Mouse (Mus musculus): ENCODE measurements around the gene Gdi1. TPM values are rescaled to one million over a fixed set of nuclear protein-coding genes. Genes with fewer than 3 reads are reported as not detected.
"Not testable (repeated sequence)": the region's sequence is repeated elsewhere in the genome, so short reads cannot be mapped to it uniquely, and the experiment has no call there.

Gdi1 gene
- polyA plus RNA-seq, 1 experiment = 212 TPM

DNA sequence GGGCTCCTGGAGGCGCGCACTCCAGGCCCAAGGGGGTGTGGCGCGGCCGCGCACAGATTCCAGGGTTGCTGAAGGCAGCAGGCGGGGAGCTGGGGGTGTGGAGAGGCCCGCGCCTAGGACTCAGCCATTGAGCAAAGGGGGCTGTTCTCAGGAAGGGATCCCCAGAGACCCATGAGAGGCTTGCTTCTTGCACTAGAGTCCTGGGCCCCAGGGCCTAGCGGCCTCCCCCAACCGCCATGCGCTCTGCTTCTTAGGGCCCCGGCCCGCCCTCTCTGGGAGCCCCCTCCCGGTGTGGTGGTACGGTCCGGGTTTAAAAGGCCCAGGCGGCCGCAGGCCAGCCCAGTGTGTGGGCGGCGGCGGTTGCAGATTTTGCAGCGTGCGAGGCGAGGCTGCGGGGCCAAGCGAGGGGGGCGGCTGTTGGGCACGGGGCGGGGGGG, 23.9 kb downstream of the Gdi1 start, which contains the start of gene Plxna3:
Gene Plxna3 (plus strand): TSS at position 342 of the 437 bp plus-strand sequence.
- WGBS = 31% methylated on average over 30 of the region's 30 CpGs
- peak within 1 kb of the TSS; percentile 55 for H3K4me3 ChIP-seq (replicated peaks; ENCODE audit: extremely low read depth, low read depth, low read length)
- TF ChIP-seq POLR2A (IDR thresholded peaks at IDR 0.05; ENCODE audit: borderline replicate concordance, extremely low read depth, low read depth, low read length) (no peak), CTCF (IDR thresholded peaks at IDR 0.05; ENCODE audit: insufficient read depth, low read length) (no peak)
- H3K4me1 ChIP-seq (ENCODE audit: control insufficient read depth, insufficient read depth, low read length) = no peaks in the 10 kb centered on the region
- DNase-seq = peak; percentile 70

DNA sequence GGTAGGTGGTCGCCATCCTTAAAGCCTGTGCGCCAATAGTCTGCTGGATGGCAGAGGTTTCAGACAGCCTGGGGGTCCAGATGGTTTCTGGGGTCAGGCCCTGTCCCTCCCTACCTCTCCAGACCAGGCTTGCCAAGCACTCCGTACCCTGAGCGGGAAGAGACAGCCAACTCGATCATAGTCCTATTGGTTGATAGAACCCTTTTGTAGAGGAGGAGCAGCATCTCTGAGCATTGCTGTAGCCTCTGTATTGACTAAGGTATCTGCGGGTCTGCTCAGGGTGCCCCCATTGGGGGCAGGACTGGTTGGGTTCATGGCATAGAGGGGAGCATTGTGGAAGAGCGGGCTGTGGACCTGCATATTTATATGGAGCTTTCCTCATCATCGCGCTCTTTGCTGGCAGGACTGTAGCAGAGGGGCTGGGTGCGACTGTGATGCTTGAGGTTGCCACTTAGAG, 24.4 kb downstream of the Gdi1 start:
- no peak for DNase-seq
- Histone ChIP-seq H3K4me1 (ENCODE audit: control insufficient read depth, insufficient read depth, low read length) (no peaks in the 10 kb centered on the region), H3K4me3 (replicated peaks; ENCODE audit: extremely low read depth, low read depth, low read length) (peak overlapping the region; percentile 55)
- TF ChIP-seq CTCF (IDR thresholded peaks at IDR 0.05; ENCODE audit: insufficient read depth, low read length) (no peak), POLR2A (IDR thresholded peaks at IDR 0.05; ENCODE audit: borderline replicate concordance, extremely low read depth, low read depth, low read length) (no peak)
- 36% methylated on average over 10 of the region's 10 CpGs for WGBS

DNA sequence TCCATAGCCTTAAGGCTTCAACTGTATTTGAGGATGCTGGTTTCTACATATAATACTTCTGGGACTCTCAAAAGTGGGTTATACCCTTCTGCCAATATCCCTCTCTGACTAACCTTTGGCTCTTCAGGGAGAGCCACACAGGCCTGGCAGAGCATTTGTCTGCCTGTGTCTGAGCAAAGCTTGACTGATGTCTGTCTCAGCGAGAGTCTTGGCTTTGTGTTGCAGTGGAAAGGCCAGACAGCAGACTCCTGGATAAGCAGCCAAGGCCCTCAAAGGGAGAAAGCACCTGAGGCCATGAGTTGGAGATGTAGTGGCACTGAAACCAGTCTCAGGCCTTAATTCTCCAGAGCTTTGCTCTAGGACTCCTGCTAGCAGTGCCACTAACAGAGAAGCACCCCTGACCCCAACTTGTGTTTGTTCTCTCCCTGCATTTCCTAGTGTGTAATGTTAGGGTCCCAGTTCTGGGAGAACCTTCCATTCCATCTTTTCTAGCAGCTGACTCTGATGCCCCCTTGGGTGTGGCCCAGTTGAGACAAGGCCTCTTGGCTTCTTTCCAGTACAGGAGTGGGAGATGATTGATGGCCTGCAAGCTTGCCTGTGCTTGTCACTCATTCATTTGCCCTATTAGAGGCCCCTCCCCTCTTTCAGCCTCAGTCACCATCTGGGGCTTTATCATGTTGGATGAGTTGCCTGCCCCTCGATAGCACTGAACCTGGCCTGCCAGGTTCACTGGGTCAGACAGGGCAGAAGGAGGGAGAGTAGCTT, 25.6 kb downstream of the Gdi1 start:
- no peak overlapping the region for H3K4me3 ChIP-seq (replicated peaks; ENCODE audit: extremely low read depth, low read depth, low read length)
- DNase-seq = no peak
- WGBS = 37% methylated on average over 2 of the region's 2 CpGs
- no peaks in the 10 kb centered on the region for H3K4me1 ChIP-seq (ENCODE audit: control insufficient read depth, insufficient read depth, low read length)
- no peak for TF ChIP-seq POLR2A (IDR thresholded peaks at IDR 0.05; ENCODE audit: borderline replicate concordance, extremely low read depth, low read depth, low read length)
- no peak for TF ChIP-seq CTCF (IDR thresholded peaks at IDR 0.05; ENCODE audit: insufficient read depth, low read length)

DNA sequence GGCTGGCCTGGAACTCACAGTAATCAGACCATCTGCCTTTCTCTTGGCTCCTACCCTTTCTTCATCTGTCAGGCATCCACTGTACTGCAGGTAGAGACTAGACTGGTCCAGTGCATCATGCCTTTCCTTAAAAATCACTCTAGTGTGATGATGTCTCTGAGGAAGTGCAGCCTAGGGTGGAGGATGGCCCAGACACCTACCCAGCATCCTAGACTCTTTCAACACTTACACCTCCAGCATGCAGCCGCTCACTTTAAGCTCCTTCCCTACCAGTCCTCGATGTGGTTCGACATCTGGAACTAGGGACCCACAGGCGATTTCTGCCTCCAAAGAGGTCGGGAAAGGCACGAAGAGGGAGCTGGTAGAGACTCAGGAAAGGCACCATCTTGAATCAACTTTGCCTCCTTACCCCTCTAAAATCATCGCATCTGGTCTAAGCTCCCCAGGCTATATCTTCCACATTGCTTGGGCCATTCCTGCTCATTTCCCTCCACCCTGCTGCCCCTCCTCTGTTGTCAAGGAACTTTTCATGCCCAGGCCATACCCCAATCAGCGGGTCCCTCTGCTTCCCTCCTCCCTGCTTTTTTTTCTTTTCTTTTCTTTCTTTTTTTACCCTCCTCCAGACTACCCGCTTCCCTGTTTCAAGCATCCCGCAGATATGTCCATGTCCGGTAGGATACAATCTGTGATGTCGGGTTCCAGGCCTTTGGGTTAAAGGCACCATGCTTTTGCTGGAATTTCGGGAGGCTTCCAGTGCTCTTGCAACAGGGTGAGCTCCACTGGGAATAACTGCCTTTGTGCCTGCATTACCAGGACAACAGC, 48.1 kb downstream of the Gdi1 start:
- TF ChIP-seq POLR2A (IDR thresholded peaks at IDR 0.05; ENCODE audit: borderline replicate concordance, extremely low read depth, low read depth, low read length) = no peak
- TF ChIP-seq CTCF (IDR thresholded peaks at IDR 0.05; ENCODE audit: insufficient read depth, low read length) = no peak
- WGBS = 37% methylated on average over 13 of the region's 13 CpGs
- H3K4me3 ChIP-seq (replicated peaks; ENCODE audit: extremely low read depth, low read depth, low read length) = peak overlapping the region; percentile 65
- no peak for DNase-seq
- H3K4me1 ChIP-seq (ENCODE audit: control insufficient read depth, insufficient read depth, low read length) = peaks cover 5% of the 10 kb centered on the region

DNA sequence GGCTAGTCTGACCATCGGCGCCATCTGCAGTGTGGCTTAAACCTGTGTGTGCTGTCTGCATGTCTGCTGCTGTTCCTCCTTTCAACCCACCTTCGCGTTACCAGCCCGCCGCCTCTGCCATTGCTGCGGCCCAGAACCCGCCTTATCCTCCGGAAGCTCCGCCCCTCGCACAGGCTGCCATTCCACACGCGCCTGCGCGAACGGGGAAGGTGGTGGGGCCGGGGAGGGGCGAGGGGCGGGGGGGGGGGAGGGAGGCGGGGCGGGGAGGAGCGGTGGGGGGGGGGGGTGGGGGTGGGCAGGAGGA, 48.6 kb downstream of the Gdi1 start, which contains the start of gene Lage3:
Gene Lage3 (minus strand): TSS at position 152 of the 304 bp plus-strand sequence.
- TF ChIP-seq CTCF (IDR thresholded peaks at IDR 0.05; ENCODE audit: insufficient read depth, low read length) = no peak
- peak; percentile 73; the same call in 1 of the 2 replicates for TF ChIP-seq POLR2A (IDR thresholded peaks at IDR 0.05; ENCODE audit: borderline replicate concordance, extremely low read depth, low read depth, low read length)
- peak; percentile 69 for DNase-seq
- peaks cover 5% of the 10 kb centered on the region for H3K4me1 ChIP-seq (ENCODE audit: control insufficient read depth, insufficient read depth, low read length)
- H3K4me3 ChIP-seq (replicated peaks; ENCODE audit: extremely low read depth, low read depth, low read length) = peak within 1 kb of the TSS; percentile 65
- 38% methylated on average over 17 of the region's 22 CpGs for WGBS

DNA sequence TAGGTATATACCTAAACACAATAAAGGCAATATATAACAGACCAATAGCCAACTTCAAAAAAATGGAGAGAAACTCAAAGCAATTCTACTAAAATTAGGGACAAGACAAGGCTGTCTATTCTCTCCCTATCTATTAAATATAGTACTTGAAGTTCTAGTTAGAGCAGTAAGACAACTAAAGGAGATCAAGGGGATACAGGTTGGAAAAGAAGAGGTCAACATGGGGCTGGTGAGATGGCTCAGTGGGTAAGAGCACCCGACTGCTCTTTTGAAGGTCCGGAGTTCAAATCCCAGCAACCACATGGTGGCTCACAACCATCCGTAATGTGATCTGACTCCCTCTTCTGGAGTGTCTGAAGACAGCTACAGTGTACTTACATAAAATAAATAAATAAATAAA, 52.3 kb downstream of the Gdi1 start:
- not testable (repeated sequence) for H3K4me1 ChIP-seq (ENCODE audit: control insufficient read depth, insufficient read depth, low read length); DNase-seq; H3K4me3 ChIP-seq (replicated peaks; ENCODE audit: extremely low read depth, low read depth, low read length)
- WGBS = 88% methylated on average over 3 of the region's 3 CpGs

DNA sequence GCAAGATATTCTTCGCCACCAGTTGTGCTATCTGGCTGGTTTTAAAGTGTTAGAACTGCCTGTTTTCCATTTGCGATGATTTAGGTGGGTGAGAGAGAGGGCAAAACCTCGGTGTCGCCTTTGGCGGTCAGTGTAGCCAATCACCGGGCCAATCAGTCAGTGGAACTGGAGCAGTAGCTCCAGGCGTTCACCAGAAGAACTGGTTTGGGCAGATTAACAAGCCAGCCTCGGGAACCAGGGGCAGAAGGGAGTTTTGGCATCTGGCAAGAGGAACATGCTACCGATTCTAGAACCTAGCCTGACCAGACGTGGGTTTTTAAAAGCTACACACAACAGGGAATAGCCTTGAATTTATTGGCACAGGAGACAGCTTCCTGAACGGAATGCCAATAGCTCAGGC, 54.4 kb downstream of the Gdi1 start:
- TF ChIP-seq CTCF (IDR thresholded peaks at IDR 0.05; ENCODE audit: insufficient read depth, low read length) = no peak
- no peak for TF ChIP-seq POLR2A (IDR thresholded peaks at IDR 0.05; ENCODE audit: borderline replicate concordance, extremely low read depth, low read depth, low read length)
- DNase-seq = peak; percentile 11
- H3K4me1 ChIP-seq (ENCODE audit: control insufficient read depth, insufficient read depth, low read length) = no peaks in the 10 kb centered on the region
- no peak overlapping the region for H3K4me3 ChIP-seq (replicated peaks; ENCODE audit: extremely low read depth, low read depth, low read length)
- WGBS = 42% methylated on average over 11 of the region's 11 CpGs

Other genes with a start within 250 kb of the Gdi1 start
- not detected in 2 replicates for gene Opn1mw, start 177.5 kb upstream of the Gdi1 start, polyA plus RNA-seq (2012; rRNA removed)
- 6.8 and 7.4 TPM in 2 replicates for gene Mecp2, start 169.6 kb upstream of the Gdi1 start, polyA plus RNA-seq (2012; rRNA removed)
- gene Tex28, start 137.2 kb upstream of the Gdi1 start, polyA plus RNA-seq (2012; rRNA removed) = not detected in 2 replicates
- gene Tktl1, start 127.7 kb upstream of the Gdi1 start, polyA plus RNA-seq (2012; rRNA removed) = not detected in 2 replicates
- 579 and 648 TPM in 2 replicates for gene Flna, start 55.2 kb upstream of the Gdi1 start, polyA plus RNA-seq (2012; rRNA removed)
- 63.1 and 63.9 TPM in 2 replicates for gene Emd, start 50.3 kb upstream of the Gdi1 start, polyA plus RNA-seq (2012; rRNA removed)
- gene Rpl10, start 34.2 kb upstream of the Gdi1 start, polyA plus RNA-seq (2012; rRNA removed) = 1,085 and 1,289 TPM in 2 replicates
- gene Taz, start 23.1 kb upstream of the Gdi1 start, polyA plus RNA-seq (2012; rRNA removed) = 99.6 and 108 TPM in 2 replicates
- 26.1 and 38.3 TPM in 2 replicates for gene Dnase1l1, start 22.7 kb upstream of the Gdi1 start, polyA plus RNA-seq (2012; rRNA removed)
- 413 and 452 TPM in 2 replicates for gene Atp6ap1, start 7.9 kb upstream of the Gdi1 start, polyA plus RNA-seq (2012; rRNA removed)
- 11.1 and 12.9 TPM in 2 replicates for gene Fam50a, start 8.0 kb downstream of the Gdi1 start, polyA plus RNA-seq (2012; rRNA removed)
- gene Plxna3, start 24.1 kb downstream of the Gdi1 start, polyA plus RNA-seq (2012; rRNA removed) = 12.9 and 14.5 TPM in 2 replicates
- 31.8 and 42.1 TPM in 2 replicates for gene Lage3, start 48.6 kb downstream of the Gdi1 start, polyA plus RNA-seq (2012; rRNA removed)
- 25.6 and 32.0 TPM in 2 replicates for gene Ubl4a, start 68.2 kb downstream of the Gdi1 start, polyA plus RNA-seq (2012; rRNA removed)
- 20.3 and 23.5 TPM in 2 replicates for gene Slc10a3, start 68.4 kb downstream of the Gdi1 start, polyA plus RNA-seq (2012; rRNA removed)
- 50.9 and 53.3 TPM in 2 replicates for gene Fam3a, start 88.3 kb downstream of the Gdi1 start, polyA plus RNA-seq (2012; rRNA removed)
- gene Ikbkg, start 88.3 kb downstream of the Gdi1 start, polyA plus RNA-seq (2012; rRNA removed) = 15.2 and 20.2 TPM in 2 replicates
- 26.4 and 49.2 TPM in 2 replicates for gene G6pdx, start 124.2 kb downstream of the Gdi1 start, polyA plus RNA-seq (2012; rRNA removed)
- gene Gm6880, start 176.4 kb downstream of the Gdi1 start, polyA plus RNA-seq (2012; rRNA removed) = not detected in 2 replicates

All from lung, adult 2 months (tissue).